Comparison of ENCODE assay signal across 9 mouse cellular contexts in the genomic region with DNA sequence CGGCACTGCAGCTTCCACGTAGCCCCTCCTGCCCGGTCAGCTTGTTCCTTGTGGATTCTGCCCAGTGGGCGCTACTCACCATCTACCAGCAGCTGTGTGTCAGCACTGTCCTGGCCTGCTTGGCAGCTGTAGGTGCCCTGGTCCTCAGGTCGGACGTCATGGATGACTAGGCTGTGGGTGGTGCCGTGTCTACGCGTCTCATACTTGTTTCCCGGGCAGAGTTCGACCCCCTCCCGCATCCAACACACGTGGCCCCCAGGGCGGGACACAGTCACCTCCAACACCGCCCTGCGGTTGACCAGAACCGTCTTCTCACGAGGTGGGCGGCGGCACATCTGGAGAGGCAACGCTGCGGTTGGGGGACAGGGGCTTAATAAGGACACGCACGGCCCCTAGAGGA. TPM values are rescaled to one million over a fixed set of nuclear protein-coding genes. Genes with fewer than 3 reads are reported as not detected.
DNase-seq lines count a peak whose midpoint lies in the region; ATAC-seq and TF ChIP-seq lines count a peak whose summit lies in the region.
"Had no signal": no experiment of that assay in that cellular context is flagged by ENCODE, and none has a peak within 500 bp of the region (broad histone marks: within the 10 kb centered on the region; RNA-seq: fewer than 3 reads in every experiment).

No protein-coding gene starts in this region.

- H3K36me3 ChIP-seq in liver, embryonic 11.5 days (ENCODE audit: control insufficient read depth, insufficient read depth, low read length): peaks cover 9% of the 10 kb centered on the region; the same call in 1 of the 2 replicates
- no peaks in the 10 kb centered on the region for H3K36me3 ChIP-seq in liver, postnatal 0 days (replicated peaks; ENCODE audit: insufficient read depth, low read length)
- H3K36me3 ChIP-seq in forebrain, embryonic 15.5 days: peaks cover 27% of the 10 kb centered on the region
- H3K36me3 ChIP-seq in neural tube, embryonic 15.5 days: peaks cover 48% of the 10 kb centered on the region

- peak overlapping the region; percentile 55 for H3K4me3 ChIP-seq in liver, embryonic 11.5 days (ENCODE audit: low read depth, low read length)
- no peak overlapping the region for H3K4me3 ChIP-seq in liver, postnatal 0 days (ENCODE audit: low read depth, low read length)
- H3K4me3 ChIP-seq in forebrain, embryonic 15.5 days: no peak overlapping the region; the same call in 1 of the 2 replicates
- H3K4me3 ChIP-seq in neural tube, embryonic 15.5 days (replicated peaks): peak overlapping the region; percentile 53

- TF ChIP-seq CTCF in liver, postnatal 0 days (IDR thresholded peaks at IDR 0.05; ENCODE audit: low read depth): no peak

- peaks cover 94% of the 10 kb centered on the region for H3K27me3 ChIP-seq in liver, embryonic 11.5 days (replicated peaks; ENCODE audit: control insufficient read depth, insufficient read depth, low read length)
- H3K27me3 ChIP-seq in liver, postnatal 0 days (ENCODE audit: insufficient read depth, low read length): peaks cover 73% of the 10 kb centered on the region
- H3K27me3 ChIP-seq in forebrain, embryonic 15.5 days: peaks cover 45% of the 10 kb centered on the region
- peaks cover 71% of the 10 kb centered on the region for H3K27me3 ChIP-seq in neural tube, embryonic 15.5 days (replicated peaks)

- no peak for DNase-seq in liver, embryonic 11.5 days (ENCODE audit: low spot score)
- DNase-seq in liver, postnatal 0 days: no peak
- DNase-seq in kidney, postnatal 10 days: peak; percentile 46
- DNase-seq in urinary bladder, postnatal 36 days (ENCODE audit: low spot score in 2 of 2): no peak
- no peak for DNase-seq in left cerebral cortex, postnatal 4 days
- no peak for DNase-seq in adrenal gland, postnatal 4 days (ENCODE audit: low spot score in 2 of 2)
- DNase-seq: gastrocnemius, postnatal 25 days had no signal

- no peak overlapping the region; the same call in 1 of the 2 replicates for H3K4me2 ChIP-seq in liver, embryonic 11.5 days
- H3K4me2 ChIP-seq in liver, postnatal 0 days (ENCODE audit: low read depth, low read length): no peak overlapping the region
- peak overlapping the region; percentile 98 for H3K4me2 ChIP-seq in forebrain, embryonic 15.5 days (replicated peaks)
- H3K4me2 ChIP-seq in neural tube, embryonic 15.5 days: peak overlapping the region; percentile 90

- intact Hi-C loops in left cerebral cortex, postnatal 4 days (cut with DNase I): no loop called here

- ATAC-seq in liver, embryonic 11.5 days (replicated peaks; ENCODE audit: low FRiP score): no peak
- ATAC-seq in liver, postnatal 0 days: no peak
- no peak for ATAC-seq in forebrain, embryonic 15.5 days (replicated peaks)
- ATAC-seq in neural tube, embryonic 15.5 days (ENCODE audit: low FRiP score): peak; percentile 9; the same call in 1 of the 2 replicates

- no peak overlapping the region for H3K9ac ChIP-seq in liver, embryonic 11.5 days (ENCODE audit: low read depth, low read length)
- no peak overlapping the region for H3K9ac ChIP-seq in liver, postnatal 0 days (replicated peaks)
- H3K9ac ChIP-seq in forebrain, embryonic 15.5 days (replicated peaks): no peak overlapping the region
- H3K9ac ChIP-seq in neural tube, embryonic 15.5 days (replicated peaks): peak overlapping the region; percentile 44; the same call in 1 of the 2 replicates

- H3K27ac ChIP-seq in liver, embryonic 11.5 days (ENCODE audit: low read depth, low read length): no peak overlapping the region
- H3K27ac ChIP-seq in liver, postnatal 0 days (ENCODE audit: low read depth): no peak overlapping the region
- no peak overlapping the region for H3K27ac ChIP-seq in forebrain, embryonic 15.5 days (replicated peaks)
- H3K27ac ChIP-seq in neural tube, embryonic 15.5 days (replicated peaks): no peak overlapping the region

- no peaks in the 10 kb centered on the region for H3K9me3 ChIP-seq in liver, embryonic 11.5 days (ENCODE audit: control insufficient read depth, low read length)
- no peaks in the 10 kb centered on the region for H3K9me3 ChIP-seq in liver, postnatal 0 days (ENCODE audit: low read length)
- H3K9me3 ChIP-seq in forebrain, embryonic 15.5 days: no peaks in the 10 kb centered on the region
- no peaks in the 10 kb centered on the region for H3K9me3 ChIP-seq in neural tube, embryonic 15.5 days (replicated peaks)

- WGBS in liver, embryonic 11.5 days: 6% methylated on average over 24 of the region's 24 CpGs
- WGBS in liver, postnatal 0 days (ENCODE audit: insufficient replicate concordance): 8% methylated on average over 24 of the region's 24 CpGs
- 8% methylated on average over 24 of the region's 24 CpGs for WGBS in forebrain, embryonic 15.5 days
- WGBS in neural tube, embryonic 15.5 days: 8% methylated on average over 24 of the region's 24 CpGs

- H3K4me1 ChIP-seq in liver, embryonic 11.5 days (replicated peaks; ENCODE audit: control insufficient read depth, insufficient read depth, low read length): no peaks in the 10 kb centered on the region; the same call in 1 of the 2 replicates
- no peaks in the 10 kb centered on the region for H3K4me1 ChIP-seq in liver, postnatal 0 days (ENCODE audit: insufficient read depth)
- peaks cover 31% of the 10 kb centered on the region for H3K4me1 ChIP-seq in forebrain, embryonic 15.5 days
- peaks cover 37% of the 10 kb centered on the region for H3K4me1 ChIP-seq in neural tube, embryonic 15.5 days

- no peak for TF ChIP-seq EP300 in liver, postnatal 0 days (IDR thresholded peaks at IDR 0.05; ENCODE audit: low read depth)

RNA-seq across cellular contexts. Expression of a gene that starts 7.2 kb away (rescaled TPM):
- polyA plus RNA-seq in liver, embryonic 11.5 days (2014; fragmentation: Nextera tagmentation; extraction: Ambion mirVana): 0.15 and 0.26 TPM in 2 replicates
- 0.08 TPM in 1 of 2 replicates, not detected in the other for polyA plus RNA-seq in liver, postnatal 0 days (2015; fragmentation: Nextera tagmentation; extraction: Ambion mirVana)
- 53.4 and 55.4 TPM in 2 replicates for polyA plus RNA-seq in forebrain, embryonic 15.5 days (2015; fragmentation: Nextera tagmentation; extraction: Ambion mirVana)
- polyA plus RNA-seq in neural tube, embryonic 15.5 days (2015; fragmentation: Nextera tagmentation; extraction: Ambion mirVana): 40.2 and 50.7 TPM in 2 replicates
- 10 to 100 TPM; 41.8 to 43.5 TPM for total RNA-seq in left cerebral cortex, postnatal 4 days (2021)
- 1 to 10 TPM; 4.0 to 5.0 TPM for total RNA-seq in adrenal gland, postnatal 4 days (2021)

RNA-seq across cellular contexts. Expression of a gene that starts 7.5 kb away (rescaled TPM):
- polyA plus RNA-seq in liver, embryonic 11.5 days (2014; fragmentation: Nextera tagmentation; extraction: Ambion mirVana): 17.7 and 17.9 TPM in 2 replicates
- polyA plus RNA-seq in liver, postnatal 0 days (2015; fragmentation: Nextera tagmentation; extraction: Ambion mirVana): 3.1 and 3.3 TPM in 2 replicates
- 28.9 and 29.2 TPM in 2 replicates for polyA plus RNA-seq in forebrain, embryonic 15.5 days (2015; fragmentation: Nextera tagmentation; extraction: Ambion mirVana)
- 48.3 and 51.7 TPM in 2 replicates for polyA plus RNA-seq in neural tube, embryonic 15.5 days (2015; fragmentation: Nextera tagmentation; extraction: Ambion mirVana)
- 10 to 100 TPM; 61.3 to 67.7 TPM for total RNA-seq in left cerebral cortex, postnatal 4 days (2021)
- total RNA-seq in adrenal gland, postnatal 4 days (2021): 10 to 100 TPM; 60.3 to 62.6 TPM

RNA-seq across cellular contexts. Expression of a gene that starts 19.7 kb away (rescaled TPM):
- 42.5 and 45.6 TPM in 2 replicates for polyA plus RNA-seq in liver, embryonic 11.5 days (2014; fragmentation: Nextera tagmentation; extraction: Ambion mirVana)
- 3.4 and 4.5 TPM in 2 replicates for polyA plus RNA-seq in liver, postnatal 0 days (2015; fragmentation: Nextera tagmentation; extraction: Ambion mirVana)
- 21.7 and 21.9 TPM in 2 replicates for polyA plus RNA-seq in forebrain, embryonic 15.5 days (2015; fragmentation: Nextera tagmentation; extraction: Ambion mirVana)
- polyA plus RNA-seq in neural tube, embryonic 15.5 days (2015; fragmentation: Nextera tagmentation; extraction: Ambion mirVana): 33.1 and 37.6 TPM in 2 replicates
- total RNA-seq in left cerebral cortex, postnatal 4 days (2021): 10 to 100 TPM; 39.3 to 46.6 TPM
- total RNA-seq in adrenal gland, postnatal 4 days (2021): 100 to 1,000 TPM; 241 to 242 TPM

RNA-seq across cellular contexts. Expression of a gene that starts 20.3 kb away (rescaled TPM):
- 0.84 and 1.4 TPM in 2 replicates for polyA plus RNA-seq in liver, embryonic 11.5 days (2014; fragmentation: Nextera tagmentation; extraction: Ambion mirVana)
- polyA plus RNA-seq in liver, postnatal 0 days (2015; fragmentation: Nextera tagmentation; extraction: Ambion mirVana): 0.33 and 0.36 TPM in 2 replicates
- 13.8 and 15.0 TPM in 2 replicates for polyA plus RNA-seq in forebrain, embryonic 15.5 days (2015; fragmentation: Nextera tagmentation; extraction: Ambion mirVana)
- 18.1 and 23.5 TPM in 2 replicates for polyA plus RNA-seq in neural tube, embryonic 15.5 days (2015; fragmentation: Nextera tagmentation; extraction: Ambion mirVana)
- 10 to 100 TPM; 42.4 to 42.8 TPM for total RNA-seq in left cerebral cortex, postnatal 4 days (2021)
- total RNA-seq in adrenal gland, postnatal 4 days (2021): 10 to 100 TPM; 71.4 to 80.6 TPM

RNA-seq across cellular contexts. Expression of a gene that starts 34.8 kb away (rescaled TPM):
- 15.4 and 15.6 TPM in 2 replicates for polyA plus RNA-seq in liver, embryonic 11.5 days (2014; fragmentation: Nextera tagmentation; extraction: Ambion mirVana)
- 3.3 TPM in 2 replicates for polyA plus RNA-seq in liver, postnatal 0 days (2015; fragmentation: Nextera tagmentation; extraction: Ambion mirVana)
- 19.6 and 20.1 TPM in 2 replicates for polyA plus RNA-seq in forebrain, embryonic 15.5 days (2015; fragmentation: Nextera tagmentation; extraction: Ambion mirVana)
- polyA plus RNA-seq in neural tube, embryonic 15.5 days (2015; fragmentation: Nextera tagmentation; extraction: Ambion mirVana): 20.0 and 21.2 TPM in 2 replicates
- total RNA-seq in left cerebral cortex, postnatal 4 days (2021): 10 to 100 TPM; 28.0 to 33.7 TPM
- total RNA-seq in adrenal gland, postnatal 4 days (2021): 10 to 100 TPM; 38.1 to 38.4 TPM

Comparison
In these comparisons a context has a peak if more than half of its experiments do, and no peak if none do; other contexts are left out.
1. H3K4me3 ChIP-seq: peak in liver, embryonic 11.5 days (single experiment) and neural tube, embryonic 15.5 days (single experiment); none in liver, postnatal 0 days (single experiment) and forebrain, embryonic 15.5 days (single experiment).
2. H3K4me2 ChIP-seq: peak in forebrain, embryonic 15.5 days (single experiment) and neural tube, embryonic 15.5 days (single experiment); none in liver, embryonic 11.5 days (single experiment) and liver, postnatal 0 days (single experiment).
3. RNA of a gene that starts 7.2 kb away (polyA plus RNA-seq): 53.4 to 55.4 TPM in forebrain, embryonic 15.5 days and 40.2 to 50.7 TPM in neural tube, embryonic 15.5 days; 0.15 to 0.26 TPM in liver, embryonic 11.5 days and 0.08 TPM in liver, postnatal 0 days; every median in the first group is over 10 times any median in the second.